Mouse (Mus musculus) layer of hippocampus, adult 9-10 months (tissue): Measurements from ENCODE around the gene Klhl33.
"Not testable (repeated sequence)": the region's sequence is repeated elsewhere in the genome, so short reads cannot be mapped to it uniquely, and the experiment has no call there.

Source experiments
- DNase-seq: peaks from one replicate; pipeline ENCODE4 v3.0.0; 2022; ENCODE audit warnings: low spot score

Klhl33 gene

DNA sequence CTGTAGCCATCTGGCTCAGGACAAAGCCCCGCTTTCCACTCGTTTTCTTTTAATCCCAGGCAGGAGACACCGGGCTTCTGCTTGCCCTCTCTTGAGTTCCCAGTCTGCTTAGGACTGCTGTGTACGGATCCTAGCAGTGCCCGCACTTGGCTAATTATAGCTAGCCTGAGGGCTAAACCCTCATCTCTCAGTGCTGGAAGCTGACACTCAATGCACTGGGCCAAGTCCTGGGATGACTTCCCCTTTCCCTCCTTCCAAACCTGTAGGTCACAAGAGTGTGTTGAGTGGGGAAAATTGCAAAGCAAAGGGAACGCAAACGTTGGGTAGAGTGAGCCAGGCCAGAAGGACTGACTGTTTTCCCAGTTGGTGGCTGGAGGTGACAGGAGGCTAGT is at the start of gene Klhl33:
Gene Klhl33 (minus strand): TSS at position 134 of the 392 bp plus-strand sequence.
- no peak for DNase-seq

DNA sequence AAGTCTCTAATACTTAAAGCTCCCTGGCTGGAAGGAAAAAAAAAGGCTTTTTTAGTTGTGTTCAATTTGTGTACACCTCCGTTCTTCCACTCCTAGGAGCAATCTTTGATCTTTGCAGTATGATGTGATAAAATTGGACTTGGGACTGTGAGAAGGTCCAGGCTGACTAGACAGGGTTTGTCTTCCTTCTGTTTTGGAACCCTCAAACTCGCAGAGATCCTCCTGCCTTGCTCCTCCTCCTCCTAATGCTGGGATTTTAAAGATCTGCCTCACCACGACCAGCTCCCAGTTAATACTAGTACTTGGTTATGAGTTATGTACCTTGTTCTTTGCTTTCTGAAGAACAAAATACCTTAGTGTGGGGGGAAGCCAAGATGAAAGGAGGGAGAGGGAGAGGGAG is 48.2 kb upstream of the Klhl33 start:
- DNase-seq: not testable (repeated sequence)

DNA sequence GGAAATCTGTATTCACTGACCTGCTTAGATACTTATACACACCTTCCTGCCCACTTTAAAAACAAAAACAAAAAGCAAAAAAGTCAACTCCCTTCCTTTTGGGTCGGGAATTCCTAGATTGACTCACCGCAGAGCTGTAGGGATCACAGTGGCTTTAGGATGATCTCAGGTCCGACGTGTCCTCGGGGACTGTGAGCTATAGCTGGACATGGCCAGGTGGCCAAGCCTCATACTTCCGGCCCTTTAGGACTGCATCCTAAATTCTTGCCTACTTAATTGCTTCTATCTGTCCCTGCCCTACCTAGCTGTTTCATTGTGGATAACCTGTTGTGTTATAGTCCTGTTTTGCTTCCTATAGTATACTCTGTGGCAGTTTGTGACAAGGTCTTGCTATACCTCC is 47.8 kb upstream of the Klhl33 start:
- DNase-seq: not testable (repeated sequence)

DNA sequence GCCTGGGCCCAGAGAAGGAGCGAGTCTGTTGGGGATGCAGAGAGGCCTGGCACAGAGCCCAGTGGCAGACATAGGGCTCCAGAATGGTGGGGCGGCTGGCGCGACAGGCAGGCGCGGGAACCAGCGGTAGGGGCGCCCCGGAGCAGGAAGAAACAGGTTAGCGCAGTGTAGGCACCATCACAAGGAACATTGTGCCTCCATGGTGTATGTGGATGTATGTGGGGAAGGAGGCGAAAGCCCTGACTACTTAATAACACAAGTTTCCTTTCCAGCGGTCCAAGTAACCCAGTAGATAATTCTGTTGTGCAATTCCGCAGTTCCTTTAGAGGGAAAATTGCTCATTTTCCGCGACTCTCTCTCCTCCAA is 47.3 kb upstream of the Klhl33 start:
- DNase-seq: not testable (repeated sequence)

DNA sequence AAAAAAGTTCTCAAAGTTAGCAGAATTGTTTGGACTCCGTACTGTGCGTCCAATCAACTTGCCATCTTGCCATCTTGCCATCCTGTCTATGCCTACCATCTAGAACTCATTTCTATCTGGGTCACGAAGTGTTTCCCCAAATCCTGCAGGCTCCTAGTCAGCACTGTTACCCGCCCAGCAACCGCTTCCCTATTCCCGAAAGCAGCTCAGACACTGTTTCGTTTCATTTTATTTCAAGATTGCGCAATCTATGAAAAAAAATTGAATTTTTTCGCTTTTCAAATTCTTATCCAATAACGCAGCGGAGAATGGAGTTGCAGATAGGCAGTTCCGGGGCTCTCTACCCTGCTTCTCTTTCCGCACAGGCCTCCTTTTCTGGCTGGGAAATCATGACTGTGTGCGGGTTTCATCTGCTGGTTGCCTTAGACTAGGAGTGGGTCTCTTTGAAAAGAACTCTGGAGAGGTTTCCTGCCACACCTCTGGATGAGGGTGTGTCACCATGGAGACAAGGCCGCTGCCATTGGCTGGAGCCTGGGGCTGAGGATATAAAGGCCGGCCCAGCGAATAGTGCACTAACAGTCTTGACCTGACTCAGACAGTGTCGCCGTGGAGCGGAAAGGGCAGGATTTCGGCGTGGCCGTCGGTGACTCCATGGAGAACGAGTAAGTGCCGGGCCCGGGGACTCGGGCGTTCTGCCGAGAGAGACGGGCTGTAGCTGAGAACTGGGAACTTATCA is 46.8 kb upstream of the Klhl33 start, which contains the start of gene Gm49342:
Gene Gm49342 (plus strand): TSS at position 586 of the 736 bp plus-strand sequence.
- peak; percentile 93 for DNase-seq

DNA sequence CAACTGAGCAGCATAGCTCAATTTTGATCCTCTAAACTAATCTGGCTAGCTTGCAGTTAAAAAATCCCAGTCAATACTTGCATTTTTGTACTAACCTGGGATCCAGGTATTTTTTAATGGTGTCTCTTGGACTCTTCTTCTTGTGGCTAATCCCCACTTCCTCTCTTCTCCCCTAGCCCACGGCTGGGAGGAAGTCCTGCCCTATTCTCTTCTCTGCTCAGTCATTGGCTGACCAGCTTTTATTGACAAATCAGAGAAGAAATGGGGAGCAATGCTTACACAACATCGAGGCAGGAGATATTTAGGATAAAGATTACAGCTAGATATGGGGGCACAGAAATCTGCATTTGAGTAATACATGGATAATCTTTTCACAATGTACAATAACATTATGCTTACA is 41.6 kb upstream of the Klhl33 start:
- DNase-seq: no peak

DNA sequence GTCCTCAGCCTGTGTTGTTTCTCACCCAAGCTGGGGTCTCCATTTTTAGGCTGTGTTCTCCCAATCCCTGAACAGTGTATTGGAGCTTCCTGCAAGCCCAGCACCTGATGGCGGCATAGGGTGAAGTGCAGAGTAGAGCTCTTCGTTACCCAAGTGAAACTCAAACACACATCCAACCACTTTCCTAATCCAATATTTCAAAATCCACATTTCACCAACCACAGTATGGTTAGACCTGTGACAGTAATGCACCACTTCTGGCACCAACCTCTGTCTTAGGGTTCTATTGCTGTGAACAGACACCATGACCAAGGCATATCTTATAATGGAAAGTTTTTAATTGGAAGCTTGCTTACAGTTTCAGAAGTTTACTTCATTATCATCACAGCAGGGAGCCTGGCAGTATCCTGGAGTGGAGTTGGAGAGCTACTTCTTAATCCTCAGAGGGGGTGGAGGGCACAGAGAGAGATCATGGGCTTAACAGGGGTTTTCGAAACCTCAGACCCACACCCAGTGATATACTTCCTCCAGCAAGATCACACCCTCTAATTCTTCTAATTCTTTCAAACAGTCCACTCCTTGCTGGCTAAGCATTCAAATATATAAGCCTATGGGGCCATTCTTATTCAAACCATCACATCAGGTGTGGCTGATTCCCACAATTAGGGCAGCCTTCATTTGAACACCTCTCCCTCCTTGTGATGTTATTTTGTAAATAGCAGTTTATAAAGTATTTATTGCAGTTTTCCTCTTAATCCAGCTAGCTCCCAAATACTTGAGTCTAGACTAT is 41.0 kb upstream of the Klhl33 start:
- DNase-seq: no peak

DNA sequence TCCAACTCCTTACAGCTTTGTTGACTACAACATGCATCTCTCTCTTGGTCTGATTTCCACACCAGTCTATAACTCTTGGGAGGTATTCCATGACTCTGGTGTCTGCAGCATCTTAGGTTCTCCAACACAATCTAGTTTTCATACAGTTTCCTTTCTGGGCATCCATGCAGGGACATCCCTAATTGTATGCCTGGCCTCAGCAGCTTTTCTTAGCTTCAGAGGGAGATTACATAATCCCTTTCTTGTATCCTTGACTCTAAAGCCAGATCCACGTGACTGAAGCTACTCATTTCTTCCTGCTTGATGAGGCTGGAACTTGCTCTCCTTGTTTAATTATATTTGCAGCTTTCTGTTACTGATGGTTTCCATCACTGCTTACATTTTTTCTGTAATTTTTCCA is 39.3 kb upstream of the Klhl33 start:
- no peak for DNase-seq

DNA sequence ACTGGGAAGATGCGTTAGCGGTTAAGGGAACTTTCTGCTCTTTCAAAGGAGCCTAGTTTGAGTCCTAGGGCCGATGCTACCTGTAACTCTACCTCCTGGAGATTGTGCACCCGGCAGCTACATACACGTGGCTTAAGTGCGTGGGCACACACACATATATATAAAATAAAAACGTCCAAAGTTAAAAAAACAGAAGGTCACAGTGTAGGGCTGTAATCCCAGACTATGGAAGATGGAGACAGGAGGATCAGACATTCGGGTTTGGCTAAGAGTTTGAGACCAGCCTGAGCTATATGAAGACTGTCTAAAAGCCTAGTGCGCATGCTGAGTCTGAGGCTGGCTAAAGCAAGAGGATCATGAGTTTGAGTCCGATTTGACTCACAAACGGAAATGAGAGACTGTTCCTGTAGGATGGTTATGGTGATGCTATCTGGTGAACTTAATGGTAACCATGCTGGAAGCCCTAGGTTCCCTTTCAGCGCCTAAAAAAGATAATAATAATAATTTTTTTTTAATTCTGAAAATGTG is 34.2 kb upstream of the Klhl33 start:
- DNase-seq: no peak

DNA sequence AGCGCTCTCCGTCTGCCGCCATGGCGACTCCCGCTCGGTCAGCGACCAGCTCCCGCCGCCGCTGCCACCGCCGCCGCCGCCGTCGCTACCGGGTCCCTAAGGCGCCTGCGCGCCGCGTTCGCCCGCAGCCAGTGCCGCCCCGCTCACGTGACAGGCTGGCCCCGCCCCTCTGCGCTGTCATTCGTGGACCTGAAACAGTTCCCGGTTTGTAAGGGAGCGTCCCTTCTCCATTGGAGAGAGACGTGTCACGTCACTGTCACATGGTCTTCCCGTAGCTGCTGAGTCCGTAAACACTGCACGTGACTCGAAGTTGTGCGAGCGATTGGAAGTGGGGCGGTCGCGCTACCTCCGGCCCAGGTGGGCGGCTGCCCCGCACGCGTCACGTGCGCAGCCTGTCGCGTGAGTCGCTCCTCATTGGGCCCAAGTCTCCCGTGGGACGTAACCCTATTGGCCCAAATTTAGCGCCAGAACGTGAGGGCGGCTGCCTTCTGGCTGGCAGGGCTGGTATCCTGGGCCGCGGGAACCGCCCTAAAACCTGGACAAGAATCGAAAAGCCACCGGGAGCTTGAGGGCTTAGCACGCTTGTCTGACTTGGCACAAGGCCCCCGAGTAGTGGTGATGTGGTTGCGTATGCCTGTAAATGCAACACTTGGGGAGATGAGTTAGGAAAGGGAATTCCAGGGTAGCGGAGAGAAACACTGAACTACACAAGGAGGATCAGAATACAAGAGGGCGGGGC is 33.6 kb upstream of the Klhl33 start, which contains the start of the genes Pip4p1 and Pnp:
Gene Pip4p1 (minus strand): TSS at position 103 of the 739 bp plus-strand sequence.
Gene Pnp (plus strand): TSS at position 329 of the 739 bp plus-strand sequence.
- peak; percentile 98 for DNase-seq

DNA sequence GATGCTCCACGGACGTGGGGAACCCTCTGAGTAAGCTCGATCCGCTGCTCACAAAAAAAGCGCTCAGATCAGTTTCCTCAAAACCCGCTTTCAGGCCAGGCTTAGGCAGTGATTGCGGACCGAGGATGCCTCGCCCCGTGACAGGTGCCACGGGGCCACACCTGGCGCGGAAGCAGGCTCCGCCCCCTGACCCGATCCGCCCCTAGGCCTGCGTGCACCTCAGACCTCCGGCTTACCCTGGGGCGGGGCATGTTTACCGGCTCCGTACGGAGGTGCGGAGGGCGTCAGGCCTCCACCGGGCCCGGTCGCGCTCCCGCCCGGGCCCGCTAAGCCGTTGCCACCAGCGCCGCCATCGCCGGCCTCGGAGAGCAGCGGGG is 33.1 kb upstream of the Klhl33 start:
- no peak for DNase-seq

DNA sequence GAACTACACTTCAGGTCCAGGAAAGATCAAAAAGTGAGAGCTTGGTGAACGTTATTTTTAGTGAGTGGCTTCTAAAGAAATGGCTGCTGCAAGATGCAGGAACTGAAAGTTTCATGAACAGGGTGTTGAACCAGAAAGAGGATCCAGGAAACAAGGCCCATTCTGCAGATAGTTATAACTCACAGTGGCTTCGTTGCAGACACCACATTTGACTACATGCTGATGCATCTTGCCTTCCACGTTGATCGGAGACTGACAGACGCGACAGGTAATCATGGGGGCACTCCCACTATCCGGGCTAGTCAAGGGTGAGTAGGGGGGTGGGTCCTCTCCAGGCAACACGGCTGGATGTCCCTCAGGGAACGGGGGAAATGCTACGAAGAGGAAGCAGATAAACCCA is 32.6 kb upstream of the Klhl33 start:
- no peak for DNase-seq

DNA sequence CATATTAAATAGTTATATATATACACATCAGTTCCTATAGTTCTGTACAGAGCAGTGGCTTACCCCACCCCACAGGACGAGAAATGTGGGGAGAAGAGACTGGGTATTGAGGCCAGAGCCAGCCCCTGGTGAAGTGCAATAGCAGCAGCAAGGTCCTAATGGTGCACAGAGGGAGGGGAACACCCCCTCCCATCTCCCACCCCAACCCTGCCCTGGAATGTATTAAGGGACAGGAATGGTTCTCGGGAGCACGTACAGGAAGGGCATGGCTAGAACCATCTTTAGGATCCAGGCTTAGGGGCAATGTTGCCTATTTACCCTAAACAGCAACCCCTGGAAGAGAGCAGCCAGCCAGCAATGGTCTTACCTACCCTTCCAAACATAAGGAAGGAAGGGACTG is 30.1 kb upstream of the Klhl33 start:
- no peak for DNase-seq

DNA sequence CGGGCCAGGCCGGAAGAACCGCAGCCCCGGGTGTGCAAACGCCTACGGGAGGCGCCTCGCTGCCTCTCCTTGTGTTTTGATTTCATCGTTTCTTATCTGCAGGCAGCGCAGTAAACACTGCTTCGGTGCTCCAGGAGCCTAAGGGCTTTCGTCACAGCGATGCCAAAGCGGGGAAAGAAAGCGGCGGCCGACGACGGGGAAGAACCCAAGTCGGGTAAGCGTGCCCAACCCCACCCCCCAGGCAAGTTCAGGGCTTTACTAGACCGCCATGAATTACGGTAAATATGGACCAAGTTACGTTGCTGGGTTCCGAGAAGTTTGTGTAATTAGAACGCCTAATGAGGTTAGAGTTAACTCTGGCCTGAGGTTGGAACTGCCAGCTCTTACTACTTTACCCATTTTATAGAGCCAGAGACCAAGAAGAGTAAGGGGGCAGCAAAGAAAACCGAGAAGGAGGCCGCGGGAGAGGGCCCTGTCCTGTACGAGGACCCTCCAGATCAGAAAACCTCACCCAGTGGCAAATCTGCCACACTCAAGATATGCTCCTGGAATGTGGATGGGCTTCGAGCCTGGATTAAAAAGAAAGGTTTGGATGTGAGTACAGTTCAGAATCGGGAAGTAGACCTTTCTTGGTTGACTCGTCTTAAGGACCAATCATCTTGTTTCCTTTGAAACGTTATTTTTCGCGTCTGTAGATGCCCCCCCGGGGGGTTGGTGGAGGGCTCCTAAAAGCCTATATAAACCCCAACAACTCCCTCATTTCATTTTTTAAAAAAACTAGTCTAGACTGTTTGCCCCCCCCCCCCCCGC is 28.0 kb upstream of the Klhl33 start:
- DNase-seq: no peak

DNA sequence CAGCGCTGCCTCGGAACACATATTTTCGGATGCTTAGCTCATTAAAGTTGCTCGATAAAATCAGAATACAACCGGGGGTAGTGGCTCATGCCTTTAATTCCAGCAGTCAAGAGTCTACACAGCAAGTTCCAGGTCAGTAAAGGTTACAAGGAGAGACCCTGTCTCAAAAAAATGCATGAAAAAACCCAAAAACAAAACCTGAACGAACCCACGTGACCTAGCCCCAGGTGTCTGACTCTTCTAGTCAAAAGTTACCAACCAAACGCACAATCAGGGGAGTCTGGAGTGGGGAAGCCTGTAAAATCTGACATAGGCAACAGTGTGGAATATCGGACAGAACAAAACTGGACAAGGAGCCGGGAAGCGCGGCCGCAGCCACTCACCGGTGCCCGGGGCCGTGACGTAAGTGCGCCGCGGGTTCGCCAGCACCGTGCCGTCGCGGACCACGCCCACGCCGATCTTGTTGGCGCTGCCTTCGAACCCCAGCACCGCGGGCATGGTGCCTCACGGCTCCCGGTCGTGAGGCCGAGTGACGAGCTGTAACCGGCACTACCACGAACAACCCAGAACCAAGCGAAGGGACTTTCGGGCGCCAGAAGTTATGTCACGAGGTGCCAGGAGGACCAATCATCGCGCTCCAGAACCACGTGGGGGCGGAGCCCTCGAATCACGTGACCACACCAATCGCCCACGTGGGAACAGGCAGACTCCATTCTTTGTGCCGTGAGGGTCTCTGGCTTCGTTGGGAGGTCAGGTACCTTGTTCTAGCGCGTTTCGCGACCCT is 27.2 kb upstream of the Klhl33 start, which contains the start of the genes Osgep and Apex1:
Gene Osgep (minus strand): TSS at position 613 of the 784 bp plus-strand sequence.
Gene Apex1 (plus strand): TSS at position 688 of the 784 bp plus-strand sequence.
- peak; percentile 98 for DNase-seq

DNA sequence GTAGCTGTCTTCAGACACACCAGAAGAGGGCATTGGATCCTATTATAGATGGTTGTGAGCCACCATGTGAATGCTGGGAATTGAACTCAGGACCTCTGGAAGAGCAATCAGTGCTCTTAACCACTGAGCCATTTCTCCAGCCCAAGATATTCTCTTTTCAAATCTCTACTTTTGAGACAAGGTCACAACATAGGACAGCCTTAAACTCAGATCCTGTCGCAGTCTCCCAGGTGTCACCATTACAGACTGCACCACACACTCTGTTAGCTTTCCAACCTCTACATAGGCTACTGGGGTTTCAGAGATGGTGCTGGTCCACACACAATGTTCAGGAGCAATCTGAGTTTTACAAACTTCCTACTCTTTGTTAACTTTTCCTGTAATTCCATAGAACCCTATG is 26.1 kb upstream of the Klhl33 start:
- not testable (repeated sequence) for DNase-seq

DNA sequence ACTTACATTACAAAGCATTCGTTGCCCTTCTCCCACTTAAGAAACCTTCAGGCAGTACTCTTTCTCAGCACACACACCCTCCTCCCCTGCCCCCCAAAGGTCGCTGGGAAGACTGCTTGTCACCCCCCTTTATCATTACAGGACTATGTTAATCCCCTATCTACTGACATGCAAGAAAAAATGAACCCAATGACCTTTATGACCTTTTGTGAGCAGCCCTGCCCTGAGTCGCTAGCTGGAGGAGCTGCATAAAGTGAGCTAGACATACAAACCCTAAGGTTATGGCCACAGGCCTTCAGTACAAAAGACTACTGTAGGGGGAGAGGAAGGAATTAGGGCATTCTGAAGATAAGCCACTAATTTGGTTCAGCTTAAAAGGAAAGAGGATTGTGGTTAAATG is 14.0 kb upstream of the Klhl33 start:
- no peak for DNase-seq

DNA sequence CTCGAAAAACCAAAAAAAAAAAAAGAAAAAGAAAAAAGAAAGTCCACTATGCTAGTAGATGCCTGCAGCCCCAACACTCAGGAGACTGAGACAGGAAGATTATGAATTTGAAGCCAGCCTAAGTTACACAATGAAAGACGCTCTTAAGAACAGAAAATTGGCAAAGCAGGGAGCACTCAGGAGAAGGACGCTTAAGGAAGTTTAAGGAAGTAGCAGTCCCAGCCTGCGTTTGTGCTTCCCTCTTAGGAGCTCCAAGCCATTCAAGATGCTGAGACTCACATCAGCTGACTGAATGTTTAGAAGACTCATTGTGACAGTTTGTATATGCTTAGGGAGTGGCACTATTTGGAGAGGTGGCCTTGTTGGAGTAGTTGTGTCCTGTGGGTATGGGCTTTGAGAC is 10.8 kb upstream of the Klhl33 start:
- no peak for DNase-seq

DNA sequence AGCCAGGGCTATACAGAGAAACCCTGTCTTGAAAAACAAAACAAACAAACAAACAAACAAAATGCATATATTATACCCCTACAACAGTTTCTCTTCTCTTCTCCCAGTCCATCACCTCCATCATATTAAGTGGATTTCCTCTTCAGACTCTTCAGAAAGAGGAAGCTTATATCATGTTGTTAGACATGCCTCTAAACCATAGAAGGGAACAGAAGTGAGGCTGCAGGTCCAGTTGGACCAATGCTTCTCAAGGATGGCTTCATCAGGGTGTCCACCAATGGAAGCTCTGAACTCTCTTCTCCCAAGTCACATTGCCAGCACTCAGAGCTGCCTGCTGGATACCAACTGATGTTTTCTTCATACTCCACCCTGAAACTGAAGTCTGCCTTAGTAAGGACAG is 8.0 kb upstream of the Klhl33 start:
- not testable (repeated sequence) for DNase-seq

DNA sequence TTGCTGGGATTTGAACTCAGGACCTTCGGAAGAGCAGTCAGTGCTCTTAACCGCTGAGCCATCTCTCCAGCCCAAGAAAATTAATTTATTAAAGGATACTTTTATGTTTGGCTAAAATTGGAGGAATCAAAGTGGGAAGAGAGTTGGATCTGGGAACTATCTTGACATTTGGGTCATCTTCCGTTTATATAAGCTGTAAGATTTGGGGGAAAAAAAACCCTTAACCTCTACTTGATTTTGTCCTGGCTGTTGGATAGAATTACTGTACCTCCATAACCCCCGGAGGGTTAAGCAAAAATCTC is 7.5 kb upstream of the Klhl33 start:
- no peak for DNase-seq
